26 mouse cellular contexts compared by ENCODE assay signal in genomic region chr4:83519807-83520206, GRCm38 (mm10).
"Had no signal": no experiment of that assay in that cellular context is flagged by ENCODE, and none has a peak within 500 bp of the region (broad histone marks: within the 10 kb centered on the region; RNA-seq: fewer than 3 reads in every experiment).

No protein-coding gene starts in this region.

- H3K27me3 ChIP-seq: heart, embryonic 13.5 days; heart, embryonic 15.5 days; hindbrain, embryonic 13.5 days; hindbrain, embryonic 15.5 days; kidney, embryonic 15.5 days; limb, embryonic 13.5 days; limb, embryonic 15.5 days; liver, embryonic 12.5 days had no signal

- ATAC-seq: hindbrain, postnatal 0 days; intestine, embryonic 16.5 days; liver, embryonic 12.5 days had no signal

- H3K9ac ChIP-seq: heart, embryonic 13.5 days; heart, embryonic 15.5 days; hindbrain, embryonic 13.5 days; hindbrain, embryonic 15.5 days; kidney, embryonic 15.5 days; limb, embryonic 13.5 days; limb, embryonic 15.5 days; liver, embryonic 12.5 days; liver, embryonic 14.5 days had no signal

- H3K9me3 ChIP-seq: heart, embryonic 10.5 days; heart, embryonic 13.5 days; heart, embryonic 15.5 days; hindbrain, embryonic 13.5 days; hindbrain, embryonic 15.5 days; kidney, embryonic 15.5 days; limb, embryonic 13.5 days; limb, embryonic 15.5 days; liver, embryonic 12.5 days had no signal

- H3K36me3 ChIP-seq: heart, embryonic 10.5 days; heart, embryonic 13.5 days; heart, embryonic 15.5 days; hindbrain, embryonic 13.5 days; hindbrain, embryonic 15.5 days; kidney, embryonic 15.5 days; limb, embryonic 13.5 days; limb, embryonic 15.5 days; liver, embryonic 12.5 days had no signal

- H3K4me2 ChIP-seq: heart, embryonic 13.5 days; heart, embryonic 15.5 days; hindbrain, embryonic 13.5 days; hindbrain, embryonic 15.5 days; kidney, embryonic 15.5 days; limb, embryonic 13.5 days; limb, embryonic 15.5 days; liver, embryonic 12.5 days had no signal

- H3K4me3 ChIP-seq: gastrocnemius, adult 2 months; heart, embryonic 10.5 days; heart, embryonic 13.5 days; heart, embryonic 15.5 days; hindbrain, embryonic 13.5 days; hindbrain, embryonic 15.5 days; kidney, embryonic 15.5 days; limb, embryonic 13.5 days; limb, embryonic 15.5 days; liver, embryonic 12.5 days had no signal

- H3K27ac ChIP-seq: gastrocnemius, adult 2 months; heart, embryonic 10.5 days; heart, embryonic 13.5 days; heart, embryonic 15.5 days; hindbrain, embryonic 13.5 days; hindbrain, embryonic 15.5 days; hindbrain, postnatal 0 days; kidney, embryonic 15.5 days; kidney, postnatal 0 days; limb, embryonic 13.5 days; limb, embryonic 15.5 days; liver, embryonic 12.5 days; liver, embryonic 14.5 days had no signal

- DNase-seq: gastrocnemius, adult 2 months; gastrocnemius, postnatal 10 days; gastrocnemius, postnatal 25 days; heart, adult 18-20 months; heart, postnatal 14 days; heart, postnatal 36 days; kidney, adult 11 months; kidney, adult 2 months; kidney, adult 9 months; kidney, postnatal 14 days; layer of hippocampus, adult 9-11 months; layer of hippocampus, postnatal 36 days; left cerebral cortex, postnatal 4 days had no signal
